Mouse (Mus musculus) G1E-ER4 (cell line): Measurements from ENCODE around the gene Adamts7. TPM values are rescaled to one million over a fixed set of nuclear protein-coding genes. Genes with fewer than 3 reads are reported as not detected.

Experiments
- GATA1 ChIP-seq: IDR thresholded peaks from one replicate; pipeline ENCODE4 v1.8.0; 2012; ENCODE audit warnings: low read length, inconsistent platforms
- polyA plus RNA-seq: library from polyadenylated mRNA; stranded (reverse); fragments of >175 nt; gene quantifications from 2 replicates; pipeline ENCODE4 v1.2.3, GENCODE M21; 2012

The Adamts7 gene
- polyA plus RNA-seq, 1 experiment: not detected

GRCm38 (mm10) chr9:90250964-90251750 lies 88.3 kb downstream of the Adamts7 start:
- TF ChIP-seq GATA1: no peak

- TF ChIP-seq GATA1: no peak
Observed at GRCm38 (mm10) chr9:90253181-90253580, 90.3 kb downstream of the Adamts7 start.

GRCm38 (mm10) chr9:90255844-90256405 lies 93.1 kb downstream of the Adamts7 start:
- no peak for TF ChIP-seq GATA1

- no peak for TF ChIP-seq GATA1
Observed at GRCm38 (mm10) chr9:90257220-90257619, 94.4 kb downstream of the Adamts7 start.

Other genes starting within 250 kb of the Adamts7 start
- gene Ctsh, start 108.9 kb upstream of the Adamts7 start, polyA plus RNA-seq: not detected in 2 replicates
- 87.4 and 119 TPM in 2 replicates for gene Morf4l1, start 48.3 kb upstream of the Adamts7 start, polyA plus RNA-seq
- gene Tbc1d2b, start 107.7 kb downstream of the Adamts7 start, polyA plus RNA-seq: not detected in 2 replicates